Mouse (Mus musculus): Measurements from ENCODE around the gene RPS10-NUDT3.

Gene RPS10-NUDT3

DNA sequence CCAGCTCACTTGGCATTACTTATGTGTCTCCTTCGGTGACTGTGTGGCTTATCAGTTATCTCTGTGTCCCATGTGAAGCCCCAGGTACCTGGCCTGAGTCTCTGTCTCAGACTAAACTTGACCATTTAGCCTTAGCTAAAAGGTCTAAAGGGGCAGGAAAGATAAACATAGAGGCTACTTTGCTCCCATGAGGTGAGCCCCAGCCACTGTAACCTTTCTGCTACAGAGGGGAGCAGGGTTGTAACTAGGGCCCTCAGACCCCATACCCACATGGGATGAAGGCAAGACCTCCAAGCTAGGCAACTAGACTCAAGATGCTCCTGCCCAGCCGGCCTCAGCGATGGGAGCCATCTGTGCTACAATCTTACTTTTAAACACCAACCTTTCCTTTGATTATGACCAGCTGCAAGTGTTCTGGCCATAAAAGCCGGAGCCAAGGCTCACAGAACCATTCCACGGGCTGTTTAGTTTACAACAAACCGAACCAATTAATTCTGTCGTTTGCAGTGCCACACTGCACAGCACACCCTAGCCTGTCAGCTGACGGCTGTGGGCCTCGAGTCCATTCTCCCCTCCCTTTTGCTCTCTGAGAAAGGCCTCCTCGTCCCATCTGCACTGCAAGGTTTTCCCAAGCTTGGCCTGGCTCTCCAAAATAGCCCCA, 59.8 kb downstream of the RPS10-NUDT3 start:
- DNase-seq (ENCODE audit: low read depth), result no peak

DNA sequence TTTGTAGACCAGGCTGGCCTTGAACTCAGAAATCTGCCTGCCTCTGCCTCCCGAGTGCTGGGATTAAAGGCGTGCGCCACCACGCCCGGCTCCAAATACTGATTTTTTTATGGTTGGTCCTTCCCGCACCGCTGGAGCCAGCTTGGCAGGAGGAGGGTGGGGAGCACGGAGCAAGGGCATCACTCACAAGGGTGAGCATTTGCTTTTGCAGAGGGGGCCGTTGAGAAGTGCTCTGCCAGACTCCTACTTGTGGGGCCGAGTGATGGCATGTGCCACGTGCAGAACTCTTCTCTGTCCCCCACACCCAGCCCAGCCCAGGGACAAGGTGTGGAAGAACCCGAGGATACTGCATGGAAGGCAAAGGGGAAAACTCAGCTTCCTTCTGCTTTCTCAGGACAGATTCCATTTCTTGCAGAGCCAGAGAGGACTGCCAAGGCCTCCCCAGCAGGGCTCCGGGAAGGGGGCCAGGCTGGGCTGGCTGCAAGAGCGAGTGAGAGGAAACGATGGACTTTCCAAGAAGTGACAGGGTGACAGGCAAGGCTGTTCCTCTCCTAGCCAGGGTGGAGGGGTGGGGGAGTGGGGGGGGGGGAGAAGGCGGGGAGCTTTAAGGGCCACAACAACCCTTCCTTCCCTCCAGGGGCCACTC, 60.4 kb downstream of the RPS10-NUDT3 start:
- DNase-seq (ENCODE audit: low read depth), result no peak

DNA sequence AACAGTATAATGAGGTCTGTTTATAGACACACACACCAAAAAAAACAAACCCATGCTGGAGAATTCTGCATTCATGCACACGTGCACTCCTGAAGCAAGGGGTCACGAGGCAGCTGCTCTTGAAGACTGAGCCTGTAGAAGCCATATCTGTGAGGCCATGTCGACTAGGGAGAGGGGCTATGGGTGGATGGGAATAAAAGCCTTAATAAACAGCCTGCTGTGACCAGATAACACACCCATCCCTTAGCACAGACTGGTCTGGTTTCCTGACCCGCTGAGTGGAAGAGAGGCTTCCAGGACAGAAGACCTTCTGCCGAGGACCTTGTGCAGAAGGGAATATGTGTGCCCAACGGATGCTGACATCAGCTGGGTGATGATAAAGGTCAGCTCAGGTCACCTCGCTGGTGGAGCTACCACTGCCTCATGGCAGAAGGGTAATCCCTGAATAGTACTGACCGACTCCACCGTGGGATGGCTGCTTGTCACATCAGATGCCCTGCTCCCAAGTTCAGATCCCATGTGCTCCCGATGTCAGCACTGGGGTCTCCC, 61.2 kb downstream of the RPS10-NUDT3 start:
- DNase-seq (ENCODE audit: low read depth), result no peak

DNA sequence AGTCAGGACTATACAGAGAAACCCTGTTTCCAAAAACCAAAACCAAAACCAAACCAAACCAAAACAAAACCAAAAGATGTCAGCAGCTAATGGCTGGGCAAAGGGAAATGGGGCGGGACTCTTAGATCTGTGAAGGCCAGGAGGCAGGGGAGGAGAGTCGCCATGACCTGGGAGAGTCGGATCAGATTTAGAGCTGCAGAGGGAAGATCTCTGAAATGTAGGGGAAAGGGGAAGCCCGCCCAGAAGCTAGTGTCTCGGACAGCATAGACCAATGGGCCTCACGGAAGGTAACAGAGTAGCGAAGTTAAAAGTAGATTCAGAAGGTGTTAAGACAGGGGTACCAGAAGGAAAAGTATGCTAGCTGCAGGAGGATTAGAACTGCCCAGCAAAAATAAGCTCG, 63.7 kb downstream of the RPS10-NUDT3 start:
- no peak for DNase-seq (ENCODE audit: low read depth)

DNA sequence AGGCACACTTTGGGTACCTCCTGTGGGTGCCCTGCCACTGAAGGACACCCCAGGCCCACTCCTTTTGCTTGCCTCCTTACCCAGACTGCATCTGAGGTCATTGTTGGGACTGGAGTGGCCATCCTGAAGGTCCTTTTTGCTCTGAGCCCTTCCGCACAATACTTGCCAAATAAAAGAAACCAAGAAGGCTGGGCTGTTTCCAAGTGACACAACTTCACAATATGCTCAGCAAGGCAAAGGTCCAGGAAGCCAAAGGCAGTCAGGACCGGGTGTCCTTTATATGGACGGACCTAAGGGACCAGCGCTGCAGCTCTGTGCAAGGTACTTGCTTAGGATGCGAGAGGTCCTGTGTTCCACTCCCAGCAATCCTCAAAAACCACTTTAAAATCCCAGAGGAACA, 66.8 kb downstream of the RPS10-NUDT3 start:
- DNase-seq (ENCODE audit: low read depth), result no peak

DNA sequence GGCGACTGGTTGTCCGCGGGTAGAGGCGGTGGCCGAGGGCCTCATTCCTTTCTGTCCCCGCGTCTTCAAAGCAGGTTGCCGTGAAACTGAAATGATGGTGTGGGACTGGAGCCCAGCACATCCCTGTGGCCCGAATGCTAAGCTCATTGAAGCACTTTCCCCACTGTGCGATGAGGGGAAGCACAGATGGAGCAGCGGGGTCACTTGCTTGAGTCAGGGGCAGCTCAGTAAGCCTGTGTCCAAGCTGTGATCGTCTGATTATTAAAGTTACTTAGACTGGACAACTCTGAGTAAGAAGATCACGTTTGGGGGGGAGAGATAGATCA, 69.1 kb downstream of the RPS10-NUDT3 start:
- no peak for DNase-seq (ENCODE audit: low read depth)

DNA sequence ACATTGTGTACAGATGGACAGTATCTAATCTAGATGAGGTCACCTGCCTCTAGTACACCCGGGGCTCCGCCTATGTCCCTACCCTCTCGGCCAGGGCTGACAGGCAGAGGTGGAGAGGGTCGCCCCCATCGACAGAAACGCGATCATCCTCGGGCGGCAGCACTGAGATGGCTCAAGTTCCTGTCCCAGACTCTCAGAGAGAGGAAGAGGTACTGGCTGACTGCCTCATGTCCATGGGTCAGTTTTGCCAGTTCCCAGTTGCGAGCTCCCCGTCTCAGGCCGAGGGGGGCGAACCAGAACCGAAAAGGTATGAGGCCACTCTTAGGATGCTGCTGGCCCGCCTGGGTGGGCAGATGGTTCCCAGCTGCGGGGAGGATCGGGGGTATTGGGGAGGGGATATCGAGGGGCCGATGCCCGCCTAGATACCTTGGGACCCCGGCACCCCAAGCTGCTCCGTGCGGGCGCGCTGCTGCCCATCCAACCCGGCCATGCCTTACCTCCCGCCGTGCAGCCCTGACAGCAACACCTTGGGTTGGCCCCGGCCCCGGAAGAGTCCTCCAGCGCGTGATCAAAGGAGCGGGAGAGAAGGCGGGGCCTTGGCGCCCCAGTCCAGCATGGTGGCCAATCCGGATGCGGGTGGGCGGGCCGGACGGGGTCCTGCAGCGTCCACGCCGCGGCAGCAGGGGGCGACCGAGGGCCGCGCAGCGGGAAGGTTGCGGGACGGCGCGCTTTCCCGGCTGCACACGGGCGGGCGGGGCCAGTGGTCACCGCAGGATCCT, 69.7 kb downstream of the RPS10-NUDT3 start, which contains the start of gene AI413582:
Gene AI413582 (minus strand): TSS at position 594 of the 779 bp plus-strand sequence.
- DNase-seq (ENCODE audit: low read depth), result peak; percentile 97

DNA sequence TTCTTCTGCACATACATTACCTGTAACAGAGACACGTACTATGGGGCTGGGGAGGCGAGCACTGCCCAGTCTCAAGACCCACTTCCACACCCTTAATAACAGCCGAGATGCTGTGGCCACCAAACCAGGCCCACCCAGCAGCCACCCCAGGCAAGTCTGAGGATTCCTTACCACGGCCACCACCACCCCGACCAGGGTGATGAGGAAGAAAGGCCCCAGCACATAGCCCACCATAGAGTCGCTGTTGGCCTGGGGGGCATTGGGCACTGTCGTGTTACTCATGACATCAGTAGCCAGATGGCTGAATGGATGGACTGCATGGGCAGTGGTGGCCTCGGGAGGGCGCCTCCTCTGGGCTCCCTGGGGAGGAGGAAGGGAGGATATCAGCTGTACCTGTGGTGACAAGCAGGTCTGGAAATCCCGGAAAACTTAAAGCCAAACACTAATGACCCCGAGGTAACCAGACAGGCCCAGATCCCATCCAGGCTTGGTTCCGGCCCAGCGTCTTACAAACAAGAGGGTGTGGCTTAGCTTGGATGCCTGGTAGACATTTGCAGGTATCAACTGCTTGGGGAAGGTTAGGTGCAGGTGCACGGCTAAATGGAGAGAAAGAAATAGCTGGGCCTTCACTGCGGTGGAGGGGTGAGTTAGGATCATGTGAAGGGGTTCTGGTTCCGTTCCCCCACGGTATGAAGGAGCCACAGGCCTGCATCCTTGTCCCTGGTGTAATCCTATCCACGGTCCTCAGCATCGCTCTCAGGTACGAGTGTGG, 70.4 kb downstream of the RPS10-NUDT3 start:
- peak; percentile 66 for DNase-seq (ENCODE audit: low read depth)

DNA sequence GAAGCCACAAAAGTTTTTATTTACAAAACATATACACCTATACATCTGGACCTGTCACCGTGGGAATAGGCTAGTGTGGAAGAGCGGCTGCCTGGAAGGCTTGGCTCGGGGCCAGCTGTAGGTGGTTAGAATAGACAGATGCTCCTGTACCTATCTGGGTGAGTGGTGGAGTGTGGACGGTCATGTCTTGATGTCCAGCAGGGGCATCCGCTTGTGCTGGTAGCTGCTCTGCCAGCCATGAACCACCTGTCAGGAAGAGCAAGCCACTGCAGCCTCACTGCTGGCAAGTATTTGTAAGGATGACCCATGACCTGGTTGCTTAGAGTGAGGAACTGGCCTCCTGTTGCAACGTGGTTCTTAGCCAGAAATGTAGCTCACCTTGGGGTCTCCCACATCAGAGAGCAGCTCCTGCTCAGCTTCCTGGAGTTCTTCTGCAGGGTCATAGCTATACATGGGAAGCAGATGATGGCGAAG, 71.2 kb downstream of the RPS10-NUDT3 start:
- no peak for DNase-seq (ENCODE audit: low read depth)

DNA sequence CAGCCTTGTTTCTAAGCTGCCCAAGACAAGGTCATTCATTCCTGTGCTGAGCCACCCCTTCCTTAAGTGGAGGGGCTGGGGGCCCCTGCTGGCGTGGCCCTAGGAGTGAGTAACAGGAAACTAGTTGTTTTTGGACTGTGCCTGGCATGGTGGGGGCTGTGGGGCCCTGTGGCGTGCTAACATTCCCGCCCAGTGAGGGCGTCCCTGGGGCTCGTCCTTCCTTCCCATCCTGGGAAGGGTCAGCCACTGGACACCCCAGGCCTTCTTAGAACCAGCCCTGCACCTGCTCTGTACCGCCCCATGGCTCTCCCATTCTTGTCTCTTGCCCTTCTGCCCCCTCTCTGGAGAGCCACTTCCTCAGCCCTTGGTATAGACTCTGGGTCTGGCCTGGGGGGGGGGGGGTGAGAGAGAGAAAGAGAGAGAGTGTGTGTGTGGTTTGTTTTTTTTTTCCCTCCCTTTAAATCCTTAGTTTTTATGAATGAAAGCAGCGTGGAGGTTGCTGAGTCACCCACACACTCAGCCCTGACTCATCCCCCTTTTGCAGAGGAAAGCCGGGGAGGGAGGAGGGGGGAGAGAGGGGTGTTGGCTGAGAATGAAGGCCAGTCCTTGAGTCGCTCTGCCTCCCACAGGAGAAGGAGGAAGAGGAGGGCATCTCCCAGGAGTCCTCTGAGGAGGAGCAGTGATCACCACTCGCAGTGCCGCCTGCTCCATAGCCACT, 73.1 kb downstream of the RPS10-NUDT3 start:
- DNase-seq (ENCODE audit: low read depth), result peak; percentile 57

DNA sequence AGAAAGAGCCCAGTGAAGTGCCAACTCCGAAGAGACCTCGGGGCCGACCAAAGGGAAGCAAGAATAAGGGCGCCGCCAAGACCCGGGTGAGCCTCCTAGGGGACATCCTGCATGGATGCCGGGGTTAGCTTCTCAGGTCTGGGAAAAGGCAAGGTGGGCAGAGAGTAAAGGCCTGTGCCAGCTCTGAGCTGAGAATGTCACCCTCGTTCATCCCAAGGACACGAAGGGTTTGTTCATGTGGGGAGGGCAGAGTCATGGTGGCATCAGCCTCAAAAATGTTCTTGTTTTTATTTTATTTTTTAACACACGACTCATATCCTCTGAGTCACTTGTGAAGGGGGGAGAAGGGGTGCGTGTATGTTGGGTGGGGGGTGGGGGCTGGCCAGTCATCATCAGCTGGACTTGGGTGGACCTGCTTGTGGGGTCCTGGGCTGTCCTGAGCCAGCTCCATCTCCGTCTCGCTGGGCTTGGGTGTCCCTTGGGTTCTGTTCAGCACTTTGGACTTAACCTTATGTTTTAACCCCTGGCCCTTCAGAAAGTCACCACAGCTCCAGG, 74.0 kb downstream of the RPS10-NUDT3 start:
- DNase-seq (ENCODE audit: low read depth), result peak; percentile 21

DNA sequence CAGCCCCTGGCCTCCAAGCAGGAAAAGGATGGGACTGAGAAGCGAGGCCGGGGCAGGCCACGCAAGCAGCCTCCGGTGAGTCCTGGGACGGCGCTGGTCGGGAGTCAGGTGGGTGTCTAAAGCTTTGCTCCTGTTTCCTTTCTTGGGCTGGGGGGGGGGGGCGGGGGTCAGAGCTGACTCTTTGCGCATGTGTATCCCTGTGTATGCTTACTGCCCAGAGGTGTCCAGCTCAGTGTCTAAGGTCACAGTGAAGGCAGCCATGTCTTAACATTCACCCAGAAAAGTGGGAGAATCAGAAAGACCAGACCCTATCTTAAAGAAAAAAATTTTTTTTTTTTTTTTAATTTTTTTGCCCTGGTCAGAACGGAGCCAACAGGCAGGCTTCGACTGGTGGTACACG, 75.4 kb downstream of the RPS10-NUDT3 start:
- no peak for DNase-seq (ENCODE audit: low read depth)

DNA sequence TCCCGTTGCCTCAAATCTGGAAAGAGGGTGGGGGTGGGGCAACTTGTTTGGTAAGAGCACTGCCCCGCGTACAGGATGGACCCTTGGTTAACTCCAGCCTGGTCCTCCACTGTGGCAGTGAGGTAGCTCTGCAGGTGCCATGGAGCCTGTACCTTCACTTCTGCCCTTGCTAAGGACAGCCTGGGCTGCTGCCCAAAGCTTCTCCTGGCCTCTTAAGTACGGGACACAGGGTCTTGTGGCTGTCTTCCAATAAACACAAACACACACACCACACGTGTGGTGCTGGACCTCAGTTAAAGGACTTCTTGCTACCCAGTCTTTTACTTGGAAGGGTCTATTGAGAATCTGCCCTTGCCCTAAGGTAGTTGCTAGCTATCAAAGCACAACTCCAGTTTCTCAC, 76.2 kb downstream of the RPS10-NUDT3 start:
- DNase-seq (ENCODE audit: low read depth), result peak; percentile 50

DNA sequence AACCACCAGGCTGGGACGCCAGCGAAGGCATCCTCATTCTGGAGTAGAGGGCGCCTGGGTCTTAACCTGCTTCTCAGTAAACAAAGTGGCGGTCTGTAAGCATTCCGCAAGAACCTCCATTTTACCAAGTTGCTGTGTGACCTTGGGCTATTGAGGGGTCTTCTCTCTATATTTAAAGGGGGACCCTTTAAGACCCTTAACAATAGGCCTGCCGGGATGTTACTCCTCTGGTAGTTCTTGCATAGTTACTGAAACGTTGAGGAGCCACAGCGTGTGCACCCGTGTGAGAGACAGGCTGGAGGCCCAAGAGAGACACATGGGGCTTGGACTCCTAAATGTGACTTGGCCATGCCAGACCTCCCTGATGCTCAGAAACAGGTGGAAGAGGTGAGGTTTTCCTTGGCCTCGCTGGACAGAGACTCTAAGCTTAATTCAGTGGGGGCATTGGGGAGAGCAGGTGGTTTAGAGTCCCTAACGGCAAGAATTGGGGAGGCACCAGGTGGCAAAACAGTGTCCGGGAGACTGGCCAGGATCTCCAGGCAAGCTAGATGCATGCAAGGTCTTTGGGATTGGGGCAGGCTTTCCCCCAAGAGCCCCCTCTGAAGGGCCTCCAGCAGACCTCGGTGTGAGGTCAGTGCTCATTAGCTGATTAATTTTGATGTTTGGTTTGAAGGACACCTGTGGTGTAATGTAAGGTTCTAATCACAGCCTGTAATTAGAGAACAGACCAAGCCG, 76.9 kb downstream of the RPS10-NUDT3 start:
- no peak for DNase-seq (ENCODE audit: low read depth)

DNA sequence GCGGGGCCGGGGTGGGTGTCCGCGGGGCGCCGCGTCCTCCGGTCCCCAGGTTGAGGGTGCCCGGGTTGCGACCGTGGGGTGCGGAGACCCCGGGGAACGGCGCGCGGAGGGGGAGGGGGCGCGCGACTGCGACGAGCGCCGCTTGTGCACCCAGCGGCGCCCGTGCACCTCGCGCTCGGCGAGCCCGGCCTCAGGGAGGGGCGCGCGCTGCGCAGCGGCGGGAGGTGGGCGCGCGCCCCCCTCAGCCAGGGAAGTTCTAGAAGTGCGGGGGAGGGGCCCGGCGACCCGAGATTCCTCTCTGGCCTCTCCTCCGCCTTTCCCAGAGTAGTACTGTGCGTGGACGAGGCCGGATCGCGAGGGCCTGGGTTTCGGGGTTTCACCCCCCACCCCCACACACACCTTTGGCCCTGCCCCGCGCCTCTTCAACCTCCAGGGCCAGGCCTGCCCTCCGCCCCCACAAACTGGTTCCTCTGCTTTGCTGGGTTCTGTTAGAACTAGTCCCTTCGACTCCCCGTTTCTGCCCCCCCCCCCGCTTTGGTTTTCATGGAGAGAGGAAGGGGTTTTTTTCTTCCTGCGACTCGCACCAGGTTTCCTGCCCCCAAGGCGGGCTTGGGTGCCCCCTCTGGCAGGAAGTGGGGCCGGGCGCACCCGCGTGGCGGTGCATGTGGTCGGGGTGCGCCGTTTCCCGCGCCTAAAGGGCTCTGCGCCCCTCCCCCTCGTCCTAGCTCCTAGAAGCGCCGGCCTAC, 77.7 kb downstream of the RPS10-NUDT3 start:
- DNase-seq (ENCODE audit: low read depth), result peak; percentile 90

DNA sequence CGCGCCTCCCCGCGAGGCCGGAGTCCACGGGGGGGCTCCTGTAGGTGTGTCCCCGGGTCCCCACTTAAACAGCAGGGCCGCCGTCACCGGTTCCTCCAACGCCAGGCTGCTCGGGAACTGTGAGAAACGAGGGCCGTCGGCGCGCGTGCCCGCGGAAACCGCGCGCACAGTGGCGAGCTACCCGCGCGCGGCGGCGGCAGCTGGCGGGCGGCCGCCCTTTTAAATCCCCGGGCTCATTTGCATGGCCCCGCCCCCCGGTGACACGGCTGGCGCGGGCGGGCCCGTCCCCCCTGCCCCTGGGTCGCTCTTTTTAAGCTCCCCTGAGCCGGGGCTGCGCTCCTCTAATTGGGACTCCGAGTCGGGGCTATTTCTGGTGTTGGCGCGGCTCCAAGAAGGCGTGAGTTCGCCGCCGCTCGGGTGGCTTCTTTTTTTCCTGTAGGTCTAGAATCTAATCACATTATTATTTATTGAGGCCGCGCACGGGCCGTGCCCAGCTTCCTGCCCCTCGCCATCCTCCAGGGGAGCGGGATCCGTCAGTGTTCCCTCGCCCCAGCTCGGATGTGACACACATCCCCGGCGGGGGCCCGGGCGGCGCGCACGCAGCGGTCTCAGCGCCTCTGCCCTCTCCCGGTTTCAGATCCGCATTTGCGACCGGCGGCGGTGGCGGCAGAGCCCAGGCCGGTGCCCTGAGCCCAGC, 78.6 kb downstream of the RPS10-NUDT3 start, which contains the start of gene Hmga1:
Gene Hmga1 (plus strand): TSS at position 183 of the 697 bp plus-strand sequence.
- peak; percentile 96 for DNase-seq (ENCODE audit: low read depth)

DNA sequence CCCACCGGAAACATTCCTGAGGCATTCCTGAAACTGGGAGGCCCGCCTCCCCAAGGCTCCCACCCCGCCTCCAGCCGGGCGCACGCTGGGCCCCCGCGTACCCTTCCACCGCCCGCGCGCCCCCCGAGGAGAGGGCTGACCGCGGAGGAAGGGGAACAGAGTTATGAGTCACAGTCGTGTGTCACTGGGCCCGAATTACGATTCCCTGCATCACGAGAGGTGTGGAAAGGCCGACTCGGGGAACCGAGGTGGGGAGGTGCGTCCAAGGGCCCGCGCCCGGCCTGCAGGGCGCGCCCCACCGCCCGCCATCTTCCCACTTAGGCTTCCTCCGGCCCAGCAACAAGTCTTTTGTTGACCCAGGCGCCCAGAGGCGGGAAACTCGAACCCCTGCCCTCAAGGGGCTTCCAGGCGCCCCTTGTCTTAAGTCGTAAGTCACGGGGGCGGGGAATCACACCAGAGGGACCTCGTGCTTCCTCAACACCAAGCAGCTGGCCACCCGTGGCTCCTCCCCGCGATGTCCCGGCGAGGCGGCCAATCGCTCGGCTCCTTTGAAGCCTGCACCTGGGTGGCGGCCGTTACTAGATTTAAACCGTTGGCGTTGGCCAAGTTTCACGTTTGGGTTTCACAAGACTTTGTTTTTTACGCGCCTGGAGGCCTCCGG, 79.4 kb downstream of the RPS10-NUDT3 start:
- peak; percentile 91 for DNase-seq (ENCODE audit: low read depth)

DNA sequence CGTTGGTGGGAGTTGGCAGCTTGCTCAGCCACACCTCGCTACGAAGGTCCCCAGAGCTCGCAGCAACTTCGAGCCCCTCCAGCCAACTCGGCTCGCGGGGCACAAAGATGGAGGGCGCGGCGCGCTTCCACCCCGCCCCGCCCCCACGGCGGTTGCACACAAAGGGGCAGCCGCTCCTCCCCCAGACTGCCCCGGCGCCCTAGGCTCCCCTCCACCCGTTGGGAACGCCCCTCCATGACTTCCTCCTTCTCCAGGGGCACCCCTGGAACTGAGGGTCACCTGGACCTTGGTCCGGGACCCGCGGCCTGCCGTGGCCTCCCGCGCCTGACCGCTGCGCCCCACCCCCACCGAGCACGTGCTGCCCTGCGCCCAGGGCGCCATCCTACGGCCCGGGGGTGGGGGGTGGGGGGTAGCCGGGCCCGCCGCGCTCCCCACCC, 79.9 kb downstream of the RPS10-NUDT3 start:
- peak; percentile 69 for DNase-seq (ENCODE audit: low read depth)
